ENCODE assay signal across 16 mouse cellular contexts in the genomic region with DNA sequence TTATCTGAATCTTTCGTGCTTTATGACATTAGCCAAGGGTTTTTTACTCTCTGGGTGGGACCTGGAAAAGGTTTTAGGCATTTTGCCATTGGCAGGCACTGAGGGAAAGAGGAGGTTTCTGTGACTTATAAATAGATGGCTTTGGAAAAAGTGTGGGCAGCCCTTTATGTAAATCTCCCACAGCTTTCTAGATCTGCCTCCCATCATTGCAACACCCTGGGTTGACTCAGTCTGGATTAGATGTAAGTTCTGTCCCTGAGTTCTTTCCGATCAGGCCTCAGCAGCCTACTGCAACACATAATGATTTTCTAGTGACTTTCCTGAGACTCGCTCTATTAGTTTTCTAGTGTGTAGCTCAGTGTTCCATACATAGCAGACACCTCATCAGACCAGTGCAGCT. TPM values are rescaled to one million over a fixed set of nuclear protein-coding genes. Genes with fewer than 3 reads are reported as not detected.
A peak's percentile ranks its signal among the peaks of the same experiment; 100 is the strongest.
DNase-seq lines count a peak whose midpoint lies in the region; ATAC-seq lines count a peak whose summit lies in the region.
"Had no signal": no experiment of that assay in that cellular context is flagged by ENCODE, and none has a peak within 500 bp of the region (broad histone marks: within the 10 kb centered on the region; RNA-seq: fewer than 3 reads in every experiment).

No protein-coding gene starts in this region.

- 34% methylated on average over 3 of the region's 3 CpGs for WGBS in heart, embryonic 16.5 days

- peak; percentile 94 for ATAC-seq in frontal cortex, adult (ENCODE audit: low TSS enrichment)
- ATAC-seq in heart, embryonic 16.5 days (replicated peaks; ENCODE audit: extremely low read depth, insufficient read depth, low FRiP score): peak; percentile 76
- ATAC-seq: forebrain, postnatal 0 days had no signal

- 0 out of 2 replicates have a peak overlapping the region, but pooled peaks have one; percentile 1 for H3K9ac ChIP-seq in heart, embryonic 16.5 days (ENCODE audit: low read length)
- H3K9ac ChIP-seq: forebrain, postnatal 0 days; hindbrain, embryonic 12.5 days; liver, embryonic 14.5 days; neural tube, embryonic 15.5 days had no signal

- no peaks in the 10 kb centered on the region for H3K9me3 ChIP-seq in heart, embryonic 16.5 days (replicated peaks; ENCODE audit: control insufficient read depth, low read length)
- H3K9me3 ChIP-seq: hindbrain, embryonic 12.5 days; neural tube, embryonic 15.5 days had no signal

- DNase-seq in frontal cortex, postnatal 10 days (ENCODE audit: low spot score in 2 of 2): no peak
- DNase-seq in left cerebral cortex, adult 18-20 months (ENCODE audit: low spot score in 2 of 2): peak; percentile 28 to 47
- no peak for DNase-seq in left cerebral cortex, postnatal 10 days (ENCODE audit: extremely low spot score in 1 of 2, low spot score in 2 of 2)
- peak; percentile 15 for DNase-seq in 3T3-L1 (ENCODE audit: low read depth, low spot score)
- DNase-seq in thymus, postnatal 14 days: no peak
- no peak for DNase-seq in T-cell, adult 2 months (ENCODE audit: low spot score)
- DNase-seq: cerebellum, adult 18-20 months; forebrain, postnatal 0 days; kidney, adult 18-20 months; midbrain, embryonic 14.5 days had no signal

- H3K27ac ChIP-seq in heart, embryonic 16.5 days (ENCODE audit: low read length): peak overlapping the region; percentile 73
- H3K27ac ChIP-seq: hindbrain, embryonic 12.5 days; layer of hippocampus, adult 2 months; liver, embryonic 14.5 days; neural tube, embryonic 15.5 days had no signal

- peaks cover 23% of the 10 kb centered on the region for H3K4me1 ChIP-seq in heart, embryonic 16.5 days (ENCODE audit: control insufficient read depth, insufficient read depth, low read length)
- H3K4me1 ChIP-seq: hindbrain, embryonic 12.5 days; neural tube, embryonic 15.5 days had no signal

- no peak overlapping the region for H3K4me3 ChIP-seq in heart, embryonic 16.5 days (ENCODE audit: low read length)
- H3K4me3 ChIP-seq: hindbrain, embryonic 12.5 days; layer of hippocampus, adult 2 months; neural tube, embryonic 15.5 days had no signal

- H3K36me3 ChIP-seq in heart, embryonic 16.5 days (ENCODE audit: control insufficient read depth, insufficient read depth): no peaks in the 10 kb centered on the region
- H3K36me3 ChIP-seq: hindbrain, embryonic 12.5 days; neural tube, embryonic 15.5 days had no signal

- H3K27me3 ChIP-seq in heart, embryonic 16.5 days (ENCODE audit: control insufficient read depth, insufficient read depth, low read length): no peaks in the 10 kb centered on the region
- H3K27me3 ChIP-seq: hindbrain, embryonic 12.5 days; neural tube, embryonic 15.5 days had no signal

- peak overlapping the region; percentile 30; the same call in 1 of the 2 replicates for H3K4me2 ChIP-seq in heart, embryonic 16.5 days (ENCODE audit: low read depth, low read length)
- H3K4me2 ChIP-seq: hindbrain, embryonic 12.5 days; neural tube, embryonic 15.5 days had no signal

- intact Hi-C loops in left cerebral cortex, postnatal 10 days (cut with DNase I): no loop called here

RNA-seq across cellular contexts. Expression of a gene that starts 16.1 kb away (rescaled TPM):
- 100 to 1,000 TPM; 200 to 219 TPM for total RNA-seq in left cerebral cortex, adult 18-20 months (2021)
- total RNA-seq in left cerebral cortex, postnatal 10 days (2021): 100 to 1,000 TPM; 210 to 217 TPM
- polyA plus RNA-seq in heart, embryonic 16.5 days (2015; fragmentation: Nextera tagmentation; extraction: Ambion mirVana): 81.1 and 104 TPM in 2 replicates

Comparison
In these comparisons a context has a peak if more than half of its experiments do, and no peak if none do; other contexts are left out.
1. DNase-seq: peak in left cerebral cortex, adult 18-20 months (2 of 2) and 3T3-L1 (single experiment); none in frontal cortex, postnatal 10 days (0 of 2), left cerebral cortex, postnatal 10 days (0 of 2), thymus, postnatal 14 days (single experiment) and T-cell, adult 2 months (single experiment).